Mouse (Mus musculus): ENCODE results near the gene Capza2.

Gene Capza2

GRCm38 (mm10) chr6:17635615-17636284, at the start of gene Capza2:
Gene Capza2 (plus strand): TSS chr6:17636234.
- no peak for DNase-seq (ENCODE audit: low spot score in 2 of 2)

DNA sequence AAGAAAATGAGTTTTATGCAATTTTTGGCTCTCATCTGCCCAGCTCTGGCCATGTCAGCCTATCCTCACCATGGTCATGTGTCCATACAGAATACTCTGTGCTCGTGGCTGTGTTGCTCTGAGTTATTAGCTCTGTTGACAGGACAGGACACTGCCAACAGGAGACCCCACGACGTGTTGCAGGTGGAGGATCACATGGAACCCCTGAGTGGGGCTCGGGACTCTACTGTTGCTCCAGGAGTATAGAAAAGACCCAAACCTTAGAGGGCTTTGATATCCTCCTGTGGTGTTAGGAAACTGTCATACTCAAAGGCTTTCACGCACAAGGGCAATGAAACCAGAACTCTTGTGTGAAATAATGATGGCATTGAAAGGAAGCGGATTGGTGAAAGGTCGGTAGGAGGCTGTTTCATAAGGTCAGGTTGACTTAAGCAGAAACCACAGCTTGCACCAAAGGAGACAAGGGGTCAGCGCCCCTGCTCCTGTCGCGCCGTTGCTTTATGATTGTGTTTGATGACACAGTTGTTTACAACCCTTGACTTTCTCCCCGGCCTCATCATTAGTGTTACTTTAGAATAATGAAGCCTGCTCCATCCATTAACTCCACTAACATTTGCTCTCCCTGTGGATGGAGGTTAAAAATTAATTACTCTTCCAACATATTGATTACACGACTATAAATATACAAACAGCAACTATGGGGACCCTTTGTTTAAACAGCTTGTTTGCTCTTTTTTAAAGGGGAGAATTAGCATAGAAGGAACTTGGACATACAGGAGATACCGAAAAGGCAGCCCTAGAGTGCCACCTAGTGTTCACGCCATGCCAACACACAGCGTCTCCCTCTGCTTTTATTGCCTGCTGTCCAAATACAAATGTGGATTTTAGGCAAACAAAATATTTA, 46.7 kb upstream of the Capza2 start:
- DNase-seq (ENCODE audit: low spot score in 2 of 2) = peak; percentile 75 to 81

DNA sequence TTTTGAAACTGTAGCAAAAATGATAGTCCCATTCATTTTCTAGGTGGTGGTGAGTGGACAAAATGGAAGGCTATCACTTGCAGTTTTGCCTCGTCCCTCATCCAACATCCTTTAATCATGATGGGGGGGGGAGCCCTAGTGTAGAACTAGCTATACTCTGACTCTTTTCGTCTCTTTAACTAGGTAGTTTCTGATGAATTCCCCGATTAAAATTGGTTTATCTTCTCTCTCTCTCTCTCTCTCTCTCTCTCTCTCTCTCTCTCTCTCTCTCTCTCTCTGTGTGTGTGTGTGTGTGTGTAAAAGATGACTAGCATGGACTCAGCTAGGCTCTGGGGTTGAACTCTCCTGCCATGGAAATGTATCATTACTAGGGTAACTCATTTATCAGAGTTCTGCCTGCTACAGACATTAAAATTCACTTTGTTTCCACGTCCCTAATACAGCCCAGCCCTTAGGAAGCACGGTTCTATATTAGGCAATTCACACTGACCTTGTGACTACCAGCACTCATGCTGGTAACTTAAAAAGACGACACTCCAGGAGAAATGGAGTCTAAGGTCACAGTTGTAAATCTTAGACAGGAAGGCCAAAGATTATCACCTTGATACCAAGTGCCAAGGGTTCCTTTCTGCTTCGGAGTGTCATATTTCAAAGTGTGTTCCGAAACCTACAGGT, 45.9 kb upstream of the Capza2 start:
- DNase-seq (ENCODE audit: low spot score in 2 of 2) = no peak

GRCm38 (mm10) chr6:17593971-17594370, 42.1 kb upstream of the Capza2 start:
- DNase-seq (ENCODE audit: low spot score in 2 of 2) = no peak

DNA sequence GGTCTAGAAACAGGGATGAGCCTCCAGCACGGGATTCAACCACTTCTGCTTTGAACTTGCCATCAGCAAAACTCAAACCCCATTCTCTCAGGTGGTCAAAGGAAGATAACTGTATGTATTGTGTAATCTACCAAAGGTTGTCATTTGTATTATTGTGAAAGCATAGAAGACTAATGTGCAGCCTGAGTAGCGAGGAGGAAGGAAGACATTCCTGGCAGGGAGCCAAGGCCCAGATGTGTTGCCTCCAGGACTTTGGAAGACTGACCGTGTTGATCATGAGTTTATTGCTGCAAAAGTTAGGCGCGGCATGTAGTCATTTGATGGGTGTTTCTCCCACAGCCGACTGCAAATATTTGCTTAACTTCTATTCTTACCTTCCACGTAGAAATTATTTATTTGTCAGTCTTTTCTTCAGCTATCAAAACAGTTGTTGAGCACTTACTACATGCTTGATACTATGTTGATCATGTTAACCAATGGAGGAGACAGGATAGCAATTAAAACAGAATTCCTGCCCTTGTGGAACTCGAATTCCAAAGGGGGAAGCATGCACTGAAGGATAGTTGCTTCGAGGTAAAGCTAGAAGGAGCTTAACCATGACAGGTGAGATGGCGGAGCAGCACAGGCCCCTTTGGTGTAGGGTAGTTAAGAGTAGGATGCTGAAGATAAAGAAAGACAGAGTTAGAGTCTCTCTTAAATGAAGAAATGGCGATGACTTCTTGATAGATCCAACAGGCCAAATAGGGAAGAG, 40.1 kb upstream of the Capza2 start:
- DNase-seq (ENCODE audit: low spot score in 2 of 2) = peak; percentile 19 to 53

DNA sequence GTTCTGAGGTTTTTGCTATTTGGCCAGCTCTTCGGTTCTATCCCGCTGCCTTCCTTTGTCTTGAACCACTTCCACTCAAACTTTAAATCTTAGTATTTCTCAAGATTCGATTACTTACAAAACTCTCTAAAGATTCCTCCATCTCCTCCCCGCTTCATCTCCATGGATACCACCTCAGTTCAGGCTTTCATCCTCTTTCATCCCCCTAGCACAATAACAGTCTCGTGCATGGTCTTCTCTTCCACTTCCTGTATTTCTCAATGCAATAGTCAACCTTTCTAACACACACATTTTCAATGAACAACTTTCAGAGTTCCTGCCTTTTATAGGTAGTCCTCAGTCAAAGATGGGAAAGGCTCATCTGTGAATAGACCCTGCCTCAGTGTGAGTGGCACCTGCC, 36.7 kb upstream of the Capza2 start:
- no peak for DNase-seq (ENCODE audit: low spot score in 2 of 2)

GRCm38 (mm10) chr6:17601526-17601925, 34.5 kb upstream of the Capza2 start:
- DNase-seq (ENCODE audit: low spot score in 2 of 2) = no peak

DNA sequence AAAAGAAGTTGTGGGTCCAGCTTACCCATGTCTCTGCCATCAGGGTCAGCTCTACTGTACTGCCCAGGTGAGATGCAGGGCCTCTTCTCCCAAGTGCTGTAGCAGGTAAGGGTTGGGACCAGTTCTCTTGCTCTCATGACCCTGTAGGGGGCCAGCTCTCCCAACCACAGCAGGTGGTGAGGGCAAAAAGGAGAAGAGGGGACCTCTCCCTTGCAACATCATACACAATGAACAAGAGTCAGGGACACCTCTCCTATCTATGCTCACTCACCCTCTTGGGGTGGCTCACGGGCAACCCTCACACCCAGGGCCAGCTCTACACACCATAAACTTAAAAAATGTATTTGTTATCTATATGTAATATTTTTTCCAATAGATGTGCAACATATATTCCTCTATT, 29.1 kb upstream of the Capza2 start:
- no peak for DNase-seq (ENCODE audit: low spot score in 2 of 2)

DNA sequence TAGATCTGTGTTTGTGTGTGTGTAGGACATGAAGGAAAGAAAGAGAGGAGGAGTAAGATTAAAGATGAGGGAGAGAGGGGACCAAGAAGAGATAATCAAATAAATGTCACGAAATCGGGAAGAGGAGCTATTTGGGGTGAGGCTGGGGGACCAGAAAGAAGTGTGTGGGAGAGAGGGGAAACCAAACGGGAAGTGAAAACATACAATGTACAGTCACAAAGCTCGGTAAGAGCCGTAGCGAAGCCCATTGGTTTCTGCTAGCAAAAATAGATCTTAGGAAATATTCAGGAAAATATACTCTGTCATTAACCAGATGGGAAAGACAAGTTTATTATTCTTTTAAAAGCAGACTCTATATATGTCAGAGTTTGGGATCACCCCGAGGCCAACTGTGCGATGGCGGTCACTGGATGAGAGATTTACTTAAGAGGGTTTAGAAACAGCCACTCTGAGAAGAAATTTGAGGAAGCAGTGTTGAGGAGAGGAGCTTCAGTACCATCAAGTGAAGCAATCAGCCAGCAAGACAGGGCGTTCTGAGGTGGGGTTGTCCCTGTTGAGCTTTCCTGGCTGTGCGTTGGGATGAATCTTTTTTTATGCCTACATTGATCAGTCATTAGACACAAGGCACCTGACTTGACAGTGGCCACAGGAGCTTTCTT, 24.6 kb upstream of the Capza2 start:
- DNase-seq (ENCODE audit: low spot score in 2 of 2) = no peak

- no peak for DNase-seq (ENCODE audit: low spot score in 2 of 2)
These were observed 23.4 kb upstream of the Capza2 start for GRCm38 (mm10) chr6:17612652-17613051.

GRCm38 (mm10) chr6:17620823-17621222, 15.2 kb upstream of the Capza2 start:
- no peak for DNase-seq (ENCODE audit: low spot score in 2 of 2)

DNA sequence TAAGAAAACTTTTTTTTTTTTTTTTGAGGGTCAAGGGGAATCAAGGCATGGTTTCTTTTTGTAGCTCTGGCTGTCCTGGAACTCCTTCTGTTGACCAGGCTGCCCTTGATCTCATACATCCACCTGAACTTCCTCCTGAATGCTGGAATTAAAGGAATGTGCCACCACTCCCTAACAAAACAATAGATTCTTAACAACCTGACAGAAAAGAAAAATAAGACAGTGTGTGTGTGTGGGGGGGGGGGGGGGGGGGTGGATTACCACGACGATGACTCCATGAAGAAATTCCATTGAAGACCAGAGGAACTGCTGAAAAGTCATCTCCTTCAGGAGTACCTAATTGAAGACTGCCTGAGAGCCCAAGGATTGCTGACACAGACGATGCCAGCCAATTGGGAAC, 14.6 kb upstream of the Capza2 start:
- DNase-seq (ENCODE audit: low spot score in 2 of 2) = no peak

- no peak for DNase-seq (ENCODE audit: low spot score in 2 of 2)
These were observed 7.2 kb upstream of the Capza2 start for GRCm38 (mm10) chr6:17628701-17629455.

DNA sequence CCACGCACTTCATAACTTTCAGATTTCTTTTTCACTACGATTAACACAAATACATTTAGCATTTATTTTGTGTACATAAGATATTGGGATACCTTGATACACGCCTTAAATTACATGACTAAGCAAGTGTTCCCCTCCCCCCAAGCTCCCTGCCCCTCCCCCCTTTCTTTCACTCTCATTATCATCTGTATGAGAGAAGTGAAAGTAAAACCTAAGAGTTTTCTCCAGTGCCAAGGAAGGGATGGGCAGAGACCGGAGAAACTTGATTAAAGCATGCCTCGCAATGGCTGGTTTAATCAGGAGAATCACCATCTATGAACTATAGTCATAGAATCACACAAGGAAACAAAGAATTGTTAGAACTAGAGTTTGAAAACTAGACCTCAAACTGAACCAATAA, 6.3 kb upstream of the Capza2 start:
- DNase-seq (ENCODE audit: low spot score in 2 of 2) = no peak

DNA sequence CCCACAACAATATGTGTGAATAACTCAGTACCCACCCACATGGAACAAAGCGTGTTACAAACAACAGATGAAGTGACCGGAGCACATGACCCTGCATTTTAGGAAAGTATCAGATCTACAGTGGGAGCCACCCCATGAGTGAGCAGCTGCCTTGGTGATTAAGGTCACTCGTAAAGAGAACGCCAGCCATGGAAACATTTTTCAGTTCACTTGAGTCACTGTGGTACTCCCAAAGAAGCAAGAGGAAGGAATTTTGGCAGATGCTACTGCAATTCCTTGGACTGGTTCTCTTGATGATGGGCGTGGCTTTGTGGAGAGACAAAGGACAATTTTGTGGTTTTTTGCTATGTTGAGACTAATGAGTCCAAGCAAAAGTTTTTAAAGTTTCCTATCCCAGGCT, 4.4 kb upstream of the Capza2 start:
- no peak for DNase-seq (ENCODE audit: low spot score in 2 of 2)

- no peak for DNase-seq (ENCODE audit: low spot score in 2 of 2)
These were observed 2.2 kb upstream of the Capza2 start for GRCm38 (mm10) chr6:17633819-17634218.

DNA sequence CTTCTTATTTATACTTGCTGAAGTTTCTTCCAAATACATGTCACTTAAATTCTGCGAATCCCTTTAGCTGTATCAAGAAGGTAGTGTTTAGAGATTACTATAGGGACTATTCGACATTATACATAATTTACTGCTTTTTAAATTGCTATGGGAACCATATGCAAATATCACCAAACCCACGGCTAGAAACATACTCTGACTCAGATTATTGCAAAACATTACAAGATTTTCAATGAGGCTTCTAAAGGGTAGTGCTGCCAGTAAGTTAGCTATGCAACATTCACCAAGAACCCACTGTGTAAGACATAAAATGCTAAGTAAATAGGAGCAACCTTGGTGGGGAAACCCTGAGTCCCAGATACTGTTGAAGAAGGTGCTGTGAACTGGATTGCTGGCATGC, 1.0 kb upstream of the Capza2 start:
- no peak for DNase-seq (ENCODE audit: low spot score in 2 of 2)

GRCm38 (mm10) chr6:17636764-17637170, 733 bp downstream of the Capza2 start:
- peak; percentile 90 to 94 for DNase-seq (ENCODE audit: low spot score in 2 of 2)

GRCm38 (mm10) chr6:17637205-17638203, 1.5 kb downstream of the Capza2 start:
- DNase-seq (ENCODE audit: low spot score in 2 of 2) = peak; percentile 16 to 36
